Mouse (Mus musculus) R1 (cell line): ENCODE measurements around the gene Mageb1.
"Not testable (repeated sequence)": the region's sequence is repeated elsewhere in the genome, so short reads cannot be mapped to it uniquely, and the experiment has no call there.

Experiments
- DNase-seq: peaks from one replicate; pipeline ENCODE4 v3.0.0-alpha.2; 2018; ENCODE audit warnings: low read depth, low spot score

The Mageb1 gene

DNA sequence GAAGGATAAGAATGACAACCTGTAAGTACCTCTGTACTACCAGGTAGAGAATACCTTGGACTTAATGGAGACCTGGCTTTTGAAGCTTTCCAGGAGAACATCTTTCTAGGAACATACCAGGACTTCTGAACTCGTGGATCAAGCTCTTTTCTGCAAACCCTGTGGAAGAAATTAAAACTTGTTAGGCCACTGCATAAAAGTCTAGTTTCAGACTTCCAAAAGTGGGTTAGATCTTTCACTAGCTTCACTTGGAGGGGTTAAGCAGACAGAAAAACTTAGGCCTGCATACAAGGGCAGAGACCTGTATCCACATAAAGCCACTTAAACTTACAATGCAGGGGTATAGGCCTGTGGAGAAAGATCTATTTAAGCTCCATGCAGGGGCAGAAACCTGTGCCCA lies at the start of gene Mageb1:
Gene Mageb1 (minus strand): TSS at position 101 of the 400 bp plus-strand sequence.
- DNase-seq, result not testable (repeated sequence)
